Mouse (Mus musculus) liver, embryonic 14.5 days (tissue): ENCODE measurements around the gene Cass4.

Experiments used
- CTCF ChIP-seq: IDR thresholded peaks from 2 replicates; pipeline ENCODE4 v1.5.1; 2016; ENCODE audit warnings: antibody characterized with exemption, low read depth, control low read depth
- EP300 ChIP-seq: IDR thresholded peaks from 2 replicates; pipeline ENCODE4 v1.6.1; 2016; ENCODE audit warnings: antibody characterized with exemption, low read depth

- TF ChIP-seq CTCF (no peak), EP300 (no peak)
These were observed 58.4 kb downstream of the Cass4 start for GRCm38 (mm10) chr2:172452031-172452430.
